Mouse (Mus musculus): ENCODE measurements around the gene Fbxo30.
"Not testable (repeated sequence)": the region's sequence is repeated elsewhere in the genome, so short reads cannot be mapped to it uniquely, and the experiment has no call there.

The Fbxo30 gene

DNA sequence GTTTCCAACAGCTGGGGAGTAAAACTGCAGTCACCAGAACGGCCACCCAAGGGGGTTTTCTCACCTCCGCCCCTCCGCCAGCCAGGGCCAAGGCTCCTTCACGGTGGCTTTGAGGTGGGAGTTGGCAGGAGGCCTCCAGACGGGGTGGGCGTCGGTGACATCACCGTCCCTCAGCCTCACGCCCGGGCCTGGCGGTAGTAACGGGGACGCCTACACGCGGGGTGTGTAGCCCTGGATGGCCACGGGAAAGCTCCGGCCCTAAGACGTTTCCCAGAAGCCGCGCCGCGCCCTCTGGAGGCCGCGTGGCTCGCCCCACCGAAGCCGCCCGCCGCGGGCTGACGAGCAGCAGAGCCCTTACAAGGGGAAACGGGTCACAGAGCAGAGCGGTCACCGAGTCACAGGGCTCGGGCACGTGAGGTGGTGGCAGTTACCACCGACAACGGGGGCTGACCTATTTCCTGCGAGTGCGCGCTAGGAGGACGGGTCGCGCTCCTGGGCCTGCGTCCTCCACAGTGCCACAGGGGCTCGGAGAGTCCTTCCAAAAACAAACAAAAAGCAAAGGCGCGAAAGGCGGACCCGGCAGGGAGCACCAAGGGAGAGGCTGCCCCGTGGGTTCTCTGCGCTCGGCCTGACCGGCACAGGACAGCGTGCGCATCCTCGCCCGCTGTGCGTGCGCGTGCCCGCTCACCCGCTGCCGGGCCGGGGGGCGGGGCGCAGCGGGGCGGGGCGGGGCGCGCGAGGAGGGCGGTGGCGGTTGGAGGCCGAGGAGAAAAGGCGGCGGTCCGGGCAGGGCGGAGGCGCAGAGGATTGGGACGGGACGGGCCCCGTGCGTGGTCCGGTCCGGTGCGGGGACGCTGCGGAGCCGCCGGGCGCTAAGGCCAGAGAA lies at the start of gene Fbxo30:
Gene Fbxo30, plus strand, starts transcription at position 753 of the 886 bp plus-strand sequence.
- peak; percentile 85 for DNase-seq (ENCODE audit: low read depth, low spot score)

DNA sequence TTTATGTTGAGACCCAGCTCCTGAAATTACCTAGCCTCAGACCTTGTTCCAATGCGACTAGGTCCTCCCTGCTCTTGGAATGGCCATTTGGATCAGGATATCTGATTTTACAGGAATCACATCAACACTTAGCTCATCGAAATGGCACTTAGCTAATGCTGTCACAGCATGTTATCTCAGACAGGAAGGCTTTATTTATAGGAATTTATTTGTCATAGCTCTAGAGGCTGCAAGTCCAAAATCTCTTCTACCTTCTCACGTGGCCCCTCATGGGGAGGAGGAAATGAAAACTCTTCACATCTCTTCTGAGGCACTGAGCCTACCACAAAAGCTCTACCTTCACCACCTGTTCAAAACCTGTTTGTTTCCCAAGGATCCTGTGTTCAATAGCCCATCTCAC lies 47.9 kb upstream of the Fbxo30 start:
- no peak for DNase-seq (ENCODE audit: low read depth, low spot score)

DNA sequence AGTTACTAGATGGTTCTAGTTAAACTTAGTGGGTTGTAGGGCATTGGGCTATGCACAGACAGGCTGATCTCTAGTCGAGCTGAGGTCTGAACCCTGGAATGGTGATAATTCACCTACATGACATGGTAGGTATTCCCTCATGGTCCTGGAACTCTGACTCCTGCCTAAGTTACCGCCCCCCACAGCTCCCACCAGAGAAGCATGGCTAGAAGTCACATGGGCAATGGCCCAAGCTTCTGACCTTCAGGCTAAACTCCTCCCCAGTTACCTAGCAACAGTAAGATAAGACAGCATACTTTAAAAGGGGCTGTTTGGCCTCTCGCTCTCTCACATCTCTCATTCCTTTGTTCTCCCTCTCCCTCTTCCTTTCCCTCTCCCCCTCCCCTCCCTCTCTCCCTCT lies 38.1 kb upstream of the Fbxo30 start:
- DNase-seq (ENCODE audit: low read depth, low spot score) = not testable (repeated sequence)

DNA sequence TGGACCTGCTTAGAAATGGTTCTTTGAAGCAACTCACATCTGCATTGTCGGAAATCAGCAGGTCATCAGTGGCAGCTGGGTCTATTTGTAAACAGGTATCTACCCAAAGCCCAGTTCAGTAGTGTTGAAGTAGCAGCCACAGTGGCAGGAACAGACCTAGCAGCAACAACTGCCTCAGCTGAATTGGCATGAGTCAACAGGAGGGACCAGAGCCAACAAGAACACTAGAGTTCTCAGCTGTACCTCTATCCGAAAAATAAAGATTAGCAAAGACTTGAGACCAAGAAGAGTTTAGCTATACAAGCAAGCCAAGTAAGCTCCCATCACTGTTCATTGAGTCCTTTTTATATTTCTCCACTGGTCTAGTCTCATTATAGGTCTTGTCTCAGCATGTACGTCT lies 32.9 kb upstream of the Fbxo30 start:
- no peak for DNase-seq (ENCODE audit: low read depth, low spot score)

DNA sequence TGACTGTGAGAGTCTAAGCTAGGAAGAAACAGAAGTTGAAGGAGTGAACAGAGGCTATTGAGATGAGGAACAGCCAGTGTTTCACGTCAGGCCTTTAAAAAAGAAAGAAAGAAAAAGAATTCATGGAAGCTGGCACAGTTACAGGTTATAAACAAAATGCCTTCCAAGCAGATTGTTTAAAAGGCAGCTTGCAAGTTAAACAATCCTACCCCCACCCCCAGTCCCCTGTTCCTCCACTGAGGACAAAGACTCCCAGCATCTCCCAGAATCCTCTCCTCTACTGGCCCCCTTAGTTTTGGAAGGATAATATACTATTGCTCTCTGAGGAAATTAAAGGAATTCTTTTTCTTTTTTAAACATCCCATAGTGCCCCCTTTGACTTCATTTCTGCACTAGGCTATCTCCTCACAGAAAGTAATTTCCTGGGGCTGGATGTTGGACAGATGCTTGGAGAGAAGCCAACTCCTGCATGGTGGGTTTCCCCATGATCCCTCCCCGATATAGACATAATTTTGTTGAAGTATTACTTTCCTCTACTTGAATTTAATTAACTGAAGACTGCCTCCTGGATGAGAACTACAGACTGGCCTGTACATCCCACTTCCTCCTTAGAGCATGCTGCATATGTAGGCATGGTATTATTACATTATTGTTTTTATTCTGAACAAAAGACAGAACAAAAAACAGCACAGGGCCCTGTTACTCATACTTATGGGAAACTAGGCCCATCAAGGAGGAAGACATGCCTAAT lies 30.7 kb upstream of the Fbxo30 start:
- no peak for DNase-seq (ENCODE audit: low read depth, low spot score)

DNA sequence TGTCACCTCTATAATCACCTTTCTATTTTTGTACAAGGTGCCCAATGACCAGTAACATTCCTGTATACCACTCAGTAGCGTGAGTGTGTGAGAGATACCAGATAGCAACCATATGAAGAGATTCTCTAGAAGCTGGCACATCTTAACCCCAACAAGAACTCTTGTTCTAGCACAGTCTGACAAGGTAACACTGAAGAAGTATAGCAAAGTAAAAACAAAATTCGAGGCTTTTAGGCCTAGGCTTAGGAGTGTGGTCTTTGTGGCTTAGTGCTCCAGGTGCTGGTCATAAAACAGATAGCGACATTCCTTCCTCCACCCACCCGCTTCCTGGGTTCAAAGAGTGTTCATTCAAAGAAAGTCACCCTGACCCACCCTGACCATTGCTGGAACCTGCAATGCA lies 27.5 kb upstream of the Fbxo30 start:
- not testable (repeated sequence) for DNase-seq (ENCODE audit: low read depth, low spot score)

DNA sequence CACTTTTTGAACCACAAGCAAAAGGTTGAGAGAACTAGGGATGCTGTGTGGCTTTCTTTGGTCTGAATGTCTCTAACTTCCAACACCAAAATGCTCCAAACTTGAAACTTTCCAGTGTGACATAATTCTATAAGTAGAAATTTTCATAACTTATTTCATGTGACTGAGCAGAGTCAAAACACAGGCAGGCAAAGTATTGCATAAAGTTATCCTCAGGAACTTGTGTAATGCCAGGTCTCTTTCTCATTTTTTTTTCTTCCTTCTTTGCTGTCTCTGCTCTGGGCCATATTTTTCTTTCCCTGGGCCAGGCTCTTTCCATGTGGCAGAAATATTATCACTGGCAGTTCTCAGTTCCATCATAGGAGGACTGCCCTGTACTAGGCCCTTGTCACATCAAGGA lies 21.0 kb upstream of the Fbxo30 start:
- DNase-seq (ENCODE audit: low read depth, low spot score) = no peak

DNA sequence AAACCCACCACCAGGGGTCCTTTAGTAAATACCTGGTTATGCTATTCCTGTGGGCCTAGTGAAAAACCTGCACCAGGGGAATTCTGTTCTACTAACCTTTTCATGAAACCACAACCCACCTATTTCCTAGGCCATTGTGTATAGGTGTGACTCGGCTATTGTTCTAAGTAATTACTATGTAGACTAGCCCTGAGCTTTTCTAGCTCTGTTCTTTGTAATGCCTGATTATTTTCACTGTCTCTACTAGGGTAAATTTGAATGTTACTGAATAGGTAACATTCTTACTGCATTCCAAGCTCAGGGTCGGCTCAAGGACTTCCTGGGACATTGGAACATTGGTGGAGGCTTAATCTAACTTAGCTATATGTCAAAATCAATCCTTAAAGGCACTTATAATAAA lies 18.8 kb upstream of the Fbxo30 start:
- not testable (repeated sequence) for DNase-seq (ENCODE audit: low read depth, low spot score)

DNA sequence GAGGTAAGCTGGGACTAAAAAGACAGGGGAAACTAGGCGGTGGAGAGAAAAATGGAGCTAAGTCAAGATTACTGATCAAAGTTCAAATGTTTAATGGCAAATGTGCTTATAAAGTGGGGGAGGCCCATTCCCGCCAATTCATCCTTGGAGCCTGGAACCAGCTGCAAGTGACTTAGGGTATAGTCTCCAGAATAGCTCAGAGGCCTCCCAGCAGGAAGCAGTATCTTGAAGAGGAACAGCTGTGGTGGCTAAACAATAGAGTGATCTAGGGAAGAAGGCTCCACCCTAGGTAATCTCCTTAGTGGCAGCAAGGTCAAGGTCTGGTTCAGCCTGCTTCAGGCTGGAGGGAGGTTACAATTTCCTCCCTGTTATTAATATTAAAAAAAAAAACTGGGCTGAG lies 17.3 kb upstream of the Fbxo30 start:
- DNase-seq (ENCODE audit: low read depth, low spot score) = not testable (repeated sequence)

DNA sequence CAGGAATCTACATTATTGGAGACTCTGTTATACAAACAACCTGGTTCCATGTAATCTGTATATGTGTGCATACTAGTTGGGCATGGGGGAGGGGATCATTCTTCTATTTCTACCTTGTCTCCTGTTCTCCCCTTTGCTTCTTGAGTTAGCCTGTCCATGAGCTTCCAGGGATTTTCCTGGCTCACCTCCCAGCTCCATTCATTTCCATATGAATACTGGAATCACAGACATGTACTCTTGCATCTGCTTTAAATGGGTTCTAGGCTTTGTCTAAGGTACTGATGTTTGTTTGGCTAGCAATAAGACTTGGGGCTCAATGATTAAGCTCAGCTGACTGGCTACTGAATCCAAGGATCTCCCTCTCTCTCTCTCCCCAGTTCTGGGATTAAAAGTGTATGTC lies 12.0 kb upstream of the Fbxo30 start:
- no peak for DNase-seq (ENCODE audit: low read depth, low spot score)

DNA sequence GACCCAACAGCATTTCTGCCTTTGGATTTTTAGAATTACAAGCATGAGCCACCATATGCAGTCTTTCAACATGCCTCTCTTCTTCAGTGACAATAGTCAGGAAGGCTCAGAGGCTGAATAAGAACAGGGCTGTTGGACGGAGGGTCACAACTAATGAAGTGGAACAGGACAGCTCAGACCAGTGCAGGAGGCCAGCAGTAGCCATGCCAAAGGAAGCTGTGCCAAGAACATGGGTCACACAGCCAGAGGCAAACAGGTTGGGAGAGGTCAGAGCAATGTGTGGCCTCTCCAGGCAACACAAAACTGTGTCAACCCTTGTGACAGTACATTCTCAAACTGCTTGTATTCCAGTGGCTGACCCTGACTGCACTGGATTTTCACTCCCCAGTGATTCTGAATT lies 6.7 kb upstream of the Fbxo30 start:
- DNase-seq (ENCODE audit: low read depth, low spot score) = no peak

DNA sequence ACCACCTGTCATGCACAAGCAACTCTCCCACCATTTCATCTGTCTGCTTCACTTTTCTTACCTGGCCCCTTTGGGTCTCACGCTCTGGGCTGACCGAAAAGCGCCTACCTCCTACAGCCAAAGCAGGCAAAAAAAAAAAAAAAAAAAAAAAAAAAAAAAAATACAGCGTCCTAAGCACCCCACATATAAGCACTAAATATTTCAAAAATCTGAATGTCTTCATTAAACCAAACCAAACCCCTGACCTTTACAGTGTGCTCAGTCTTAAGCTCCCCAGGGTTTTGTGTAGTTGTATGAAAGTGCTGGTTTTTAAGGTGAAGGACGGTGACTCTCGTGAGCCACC lies 924 bp upstream of the Fbxo30 start:
- no peak for DNase-seq (ENCODE audit: low read depth, low spot score)

DNA sequence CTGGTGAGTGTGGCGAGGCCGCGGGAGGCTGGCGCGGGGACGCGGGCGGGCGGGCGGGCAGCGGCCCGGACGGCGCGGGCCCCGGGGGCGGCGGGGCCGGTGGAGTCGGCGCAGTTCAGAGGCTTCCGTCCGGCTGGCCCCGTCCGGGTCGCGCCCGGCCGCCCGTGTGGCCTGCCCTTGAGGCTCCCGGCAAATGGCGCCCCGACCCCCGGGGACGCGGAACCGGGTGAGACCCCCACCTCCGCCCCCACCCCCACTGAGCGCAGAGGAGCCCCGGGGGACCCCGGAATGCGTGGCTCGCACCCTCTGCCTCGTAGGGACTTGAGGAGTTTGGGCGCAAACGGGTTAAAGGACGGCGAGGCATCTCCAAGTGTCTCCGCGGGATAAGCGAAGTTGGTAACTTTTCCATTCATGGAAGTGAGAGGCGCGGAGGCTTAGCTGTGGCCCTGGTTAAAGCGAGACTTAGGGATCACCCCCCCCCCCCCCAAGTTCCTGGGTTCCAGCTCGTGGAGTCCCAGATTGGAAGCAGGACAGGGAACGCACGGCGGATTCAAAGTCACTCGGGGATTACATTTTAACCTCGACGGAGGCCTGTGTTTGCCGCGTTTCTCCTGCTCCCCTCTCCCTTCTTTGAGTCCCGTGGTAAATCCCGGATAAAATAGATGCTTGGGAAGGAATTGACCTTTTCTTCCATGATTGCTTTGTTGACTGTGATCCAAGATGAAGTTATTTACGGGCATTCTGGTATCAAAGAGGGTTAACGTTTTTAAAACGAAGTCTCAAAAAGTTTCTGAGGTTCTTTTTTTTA lies 572 bp downstream of the Fbxo30 start:
- peak; percentile 56 for DNase-seq (ENCODE audit: low read depth, low spot score)

DNA sequence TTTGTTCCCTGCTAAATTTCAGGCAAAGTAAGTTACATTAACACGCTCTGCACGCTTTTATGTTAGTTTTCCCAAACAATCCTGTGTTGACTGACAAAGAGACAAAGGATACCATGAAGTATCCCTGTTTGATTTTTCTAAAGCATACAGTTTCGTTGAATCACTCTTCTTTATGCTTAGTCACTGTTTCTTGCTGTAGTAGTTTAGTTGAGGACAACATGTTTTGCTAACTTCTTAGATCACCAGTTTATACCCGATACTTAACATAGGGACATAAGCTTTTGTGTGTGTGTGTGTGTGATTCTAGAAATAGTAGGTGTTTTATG lies 1.1 kb downstream of the Fbxo30 start:
- DNase-seq (ENCODE audit: low read depth, low spot score) = no peak

DNA sequence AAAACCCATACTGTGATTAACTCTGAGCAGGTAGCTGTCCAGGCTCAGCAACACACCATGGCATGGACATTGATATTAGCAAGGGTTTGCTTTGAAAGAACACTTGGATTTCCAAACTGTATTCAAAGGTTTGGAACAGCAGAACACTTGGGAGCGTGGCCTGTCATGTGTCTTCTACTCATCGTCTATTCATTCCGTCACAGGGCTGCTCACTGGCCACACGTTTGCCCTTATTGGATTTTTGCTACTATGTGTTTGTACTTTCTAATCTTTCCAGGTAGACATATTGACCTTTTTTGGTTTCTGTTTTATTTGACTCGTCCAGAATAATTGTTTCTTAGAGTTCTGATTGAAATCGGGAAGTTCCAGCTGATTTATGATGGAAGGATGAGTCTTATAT lies 17.3 kb downstream of the Fbxo30 start:
- DNase-seq (ENCODE audit: low read depth, low spot score) = no peak

DNA sequence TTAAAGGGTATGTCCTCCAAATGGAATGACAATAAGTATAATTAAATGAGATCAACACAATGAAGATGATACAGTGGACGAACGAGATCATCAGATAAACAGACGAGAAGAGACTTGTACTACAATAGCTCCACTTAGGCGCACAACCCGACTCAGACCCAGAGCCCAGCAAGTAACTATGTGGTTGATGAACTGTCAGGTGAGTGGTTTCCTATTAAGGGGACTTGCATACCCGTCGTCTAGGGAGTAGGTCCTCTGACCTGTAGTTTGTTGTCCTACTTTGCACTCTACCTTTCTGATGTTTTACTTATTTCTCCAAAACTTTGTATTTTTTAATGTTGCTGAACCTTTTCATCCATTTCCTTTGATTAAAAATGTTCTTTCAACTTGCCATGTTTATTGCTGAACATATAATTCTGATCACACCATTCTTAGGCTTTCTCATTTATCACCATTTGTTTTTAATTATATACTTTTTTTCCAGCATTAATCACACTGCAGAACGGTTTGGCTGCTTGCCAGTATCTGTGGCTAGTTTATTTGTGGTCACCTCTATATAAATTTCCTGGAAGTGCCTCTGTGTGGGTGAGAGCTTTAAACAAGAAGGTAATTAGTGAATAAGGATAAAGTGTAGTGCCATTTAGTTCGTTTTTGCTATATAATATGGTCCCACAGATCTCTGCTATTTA lies 24.4 kb downstream of the Fbxo30 start:
- DNase-seq (ENCODE audit: low read depth, low spot score) = peak; percentile 68

DNA sequence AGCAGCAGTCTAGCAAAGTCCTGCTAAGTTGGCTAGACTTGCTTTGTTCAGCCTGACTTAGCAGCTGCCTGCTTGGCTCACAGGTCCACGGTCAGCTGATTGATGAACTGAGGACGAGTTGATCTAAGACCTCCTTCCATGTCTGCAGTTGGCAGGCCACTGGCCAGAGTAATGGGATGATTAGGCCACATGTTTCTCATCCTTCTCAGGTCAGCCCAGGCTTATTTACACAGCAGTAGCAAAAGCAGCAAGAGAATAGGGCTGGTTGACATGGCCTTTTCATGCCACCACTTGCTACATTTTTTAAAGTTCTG lies 24.9 kb downstream of the Fbxo30 start:
- peak; percentile 47 for DNase-seq (ENCODE audit: low read depth, low spot score)

DNA sequence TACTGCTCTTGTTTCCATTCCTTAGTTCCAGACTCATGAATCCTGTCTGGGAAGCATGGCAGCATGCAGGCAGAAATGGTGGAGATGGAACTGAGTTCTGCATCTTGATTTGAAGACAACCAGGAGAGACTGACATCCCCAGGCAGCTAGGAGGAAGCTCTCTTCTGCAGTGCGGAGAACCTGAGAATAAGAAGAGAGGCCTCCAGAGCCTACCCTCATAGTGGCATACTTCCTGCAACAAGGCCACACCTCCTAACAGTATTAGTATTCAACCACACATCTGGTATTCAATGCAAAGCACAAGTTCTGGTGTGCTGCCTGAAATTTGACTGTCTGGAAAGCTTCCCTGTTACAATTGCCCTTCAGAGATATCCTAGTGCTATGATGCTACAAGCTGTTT lies 28.7 kb downstream of the Fbxo30 start:
- DNase-seq (ENCODE audit: low read depth, low spot score) = no peak

DNA sequence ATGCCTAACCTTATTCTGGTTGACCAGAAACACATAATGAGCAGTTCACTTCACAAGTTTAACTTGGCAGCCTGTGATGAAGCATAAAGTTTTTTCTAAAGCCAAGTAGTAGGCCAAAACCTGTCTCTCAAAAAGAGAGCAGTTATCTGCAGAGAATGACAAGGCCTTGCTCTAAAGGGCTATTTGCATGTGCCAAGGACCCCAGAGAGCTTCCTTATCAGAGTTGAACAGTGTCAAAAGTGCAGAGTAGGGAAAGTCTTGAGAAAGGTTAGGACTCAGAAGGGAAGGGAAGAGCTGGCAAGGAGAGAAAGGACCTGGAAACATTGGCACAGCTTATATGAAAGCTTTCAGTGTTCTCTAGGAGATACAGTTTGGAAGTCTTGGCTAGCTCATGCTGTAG lies 29.4 kb downstream of the Fbxo30 start:
- no peak for DNase-seq (ENCODE audit: low read depth, low spot score)

DNA sequence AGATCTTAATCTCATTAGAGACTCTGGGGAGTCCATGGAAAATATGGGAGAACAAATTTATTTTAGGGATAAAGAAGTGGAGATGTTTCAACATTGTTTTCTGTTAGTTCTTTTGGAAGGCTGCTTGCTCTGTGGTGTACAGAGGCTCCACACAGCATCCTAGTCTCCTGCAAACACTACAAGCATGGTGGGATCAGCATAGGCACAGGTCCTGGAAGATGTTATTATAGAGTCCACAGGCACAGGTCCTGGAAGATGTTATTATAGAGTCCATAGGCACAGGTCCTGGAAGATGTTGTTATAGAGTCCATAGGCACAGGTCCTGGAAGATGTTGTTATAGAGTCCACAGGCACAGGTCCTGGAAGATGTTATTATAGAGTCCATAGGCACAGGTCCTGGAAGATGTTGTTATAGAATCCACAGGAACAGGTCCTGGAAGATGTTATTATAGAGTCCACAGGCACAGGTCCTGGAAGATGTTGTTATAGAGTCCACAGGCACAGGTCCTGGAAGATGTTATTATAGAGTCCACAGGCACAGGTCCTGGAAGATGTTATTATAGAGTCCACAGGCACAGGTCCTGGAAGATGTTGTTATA lies 36.8 kb downstream of the Fbxo30 start:
- not testable (repeated sequence) for DNase-seq (ENCODE audit: low read depth, low spot score)

DNA sequence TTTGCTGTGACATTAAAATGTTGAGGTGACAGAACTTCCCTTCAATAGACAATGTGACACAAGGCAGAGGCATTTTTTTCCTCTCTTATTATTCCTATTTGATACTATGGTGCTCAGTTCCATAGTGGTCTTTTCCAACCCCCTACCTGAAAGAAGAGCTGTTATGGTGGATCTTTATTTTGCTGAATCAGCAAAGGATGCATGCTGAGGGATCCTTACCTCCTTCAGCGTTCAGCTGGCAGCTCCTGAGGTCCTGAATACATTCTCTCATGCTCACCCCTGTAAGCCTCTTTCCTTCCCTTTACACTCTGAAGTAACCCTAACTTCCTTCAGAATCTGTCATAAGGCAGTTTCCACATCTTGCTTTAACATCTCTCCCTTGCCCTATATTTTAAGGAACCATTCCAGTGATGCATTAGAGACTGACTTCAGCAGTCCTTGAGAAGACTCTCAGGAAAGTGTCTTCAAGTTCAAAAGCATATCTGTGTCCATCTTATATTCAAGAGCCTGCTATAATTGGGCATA lies 38.4 kb downstream of the Fbxo30 start:
- no peak for DNase-seq (ENCODE audit: low read depth, low spot score)
